Mouse (Mus musculus): ENCODE measurements at regions not wholly inside any gene's neighbourhood (a gene's known extent, or its start where the extent isn't known, plus 50 kb on each side); places are given as distances from the start of the nearest gene placed in this dataset.

DNA sequence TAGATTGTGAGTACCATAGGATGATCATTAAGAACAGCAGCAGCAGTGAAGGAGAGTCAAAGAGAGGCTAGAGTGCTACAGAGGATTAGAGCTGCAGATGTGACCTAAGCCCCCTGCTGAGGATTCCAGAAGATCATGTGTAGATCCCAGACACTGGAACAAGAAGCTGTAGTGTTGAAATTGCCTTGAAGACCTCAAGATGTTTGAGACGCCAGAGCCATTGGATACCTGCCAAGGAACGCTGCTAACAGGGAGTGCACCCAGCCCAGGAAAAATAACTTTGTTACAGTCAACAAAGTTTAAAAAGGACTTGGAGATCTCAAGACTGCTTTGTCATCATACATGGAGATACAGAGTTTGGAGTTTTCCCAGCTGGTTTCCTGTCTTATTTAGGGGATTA lies 955.0 kb upstream of the Pcdh10 start:
- peak; percentile 25 for DNase-seq (ENCODE audit: low spot score)

DNA sequence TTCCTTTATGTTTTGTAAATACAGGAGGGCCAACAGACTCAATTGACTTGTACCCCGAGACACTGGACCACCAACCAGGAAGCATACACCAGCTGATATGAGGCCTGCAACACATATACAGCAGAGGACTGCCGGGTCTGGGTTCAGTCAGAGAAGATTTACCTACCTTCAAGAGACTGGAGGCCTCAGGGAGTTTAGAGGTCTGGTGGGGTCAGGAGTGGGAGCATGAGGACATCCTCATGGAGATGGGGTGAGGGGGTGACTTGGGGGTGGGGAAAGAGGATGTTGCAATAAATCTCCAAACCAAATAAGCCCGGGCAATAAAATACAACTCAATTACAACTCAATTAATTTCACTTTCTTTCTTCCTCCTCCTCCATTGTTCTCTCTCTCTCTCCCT lies 910.1 kb upstream of the Pcdh10 start:
- no peak for DNase-seq (ENCODE audit: low spot score)

Measured in yolk sac, embryonic 10.5 days (tissue).